Mouse (Mus musculus): ENCODE measurements around the gene Cntfr.

Cntfr gene

DNA sequence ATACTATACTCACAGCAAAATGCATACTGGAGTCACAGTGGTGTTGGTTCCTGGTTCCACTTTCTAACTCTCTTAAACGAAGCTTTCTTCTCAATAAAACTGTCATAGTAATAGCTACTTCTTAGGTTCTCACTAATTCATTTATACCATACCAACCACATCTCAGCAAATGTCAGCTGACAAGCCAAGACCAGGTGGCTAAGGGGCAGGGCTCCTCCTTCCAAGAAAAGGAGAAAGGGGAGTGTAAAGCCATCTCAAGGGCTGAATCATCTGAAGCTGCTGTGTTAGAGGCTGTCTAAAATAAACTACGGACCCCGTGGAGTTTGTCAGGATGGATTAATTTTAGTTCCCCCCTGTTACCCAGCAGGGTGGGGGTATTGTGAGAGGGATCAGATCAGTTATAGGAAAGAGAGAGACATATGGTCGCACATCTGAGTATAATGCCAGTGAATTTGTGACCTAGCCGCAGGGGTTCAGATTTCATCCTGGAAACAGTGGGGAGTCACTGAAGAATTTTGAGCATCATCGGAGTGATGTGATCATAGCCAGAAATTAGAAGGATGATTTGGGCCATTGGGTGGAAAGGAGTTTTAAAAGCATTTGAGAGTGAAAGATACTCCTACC is 55.6 kb downstream of the Cntfr start:
- no peak for DNase-seq

DNA sequence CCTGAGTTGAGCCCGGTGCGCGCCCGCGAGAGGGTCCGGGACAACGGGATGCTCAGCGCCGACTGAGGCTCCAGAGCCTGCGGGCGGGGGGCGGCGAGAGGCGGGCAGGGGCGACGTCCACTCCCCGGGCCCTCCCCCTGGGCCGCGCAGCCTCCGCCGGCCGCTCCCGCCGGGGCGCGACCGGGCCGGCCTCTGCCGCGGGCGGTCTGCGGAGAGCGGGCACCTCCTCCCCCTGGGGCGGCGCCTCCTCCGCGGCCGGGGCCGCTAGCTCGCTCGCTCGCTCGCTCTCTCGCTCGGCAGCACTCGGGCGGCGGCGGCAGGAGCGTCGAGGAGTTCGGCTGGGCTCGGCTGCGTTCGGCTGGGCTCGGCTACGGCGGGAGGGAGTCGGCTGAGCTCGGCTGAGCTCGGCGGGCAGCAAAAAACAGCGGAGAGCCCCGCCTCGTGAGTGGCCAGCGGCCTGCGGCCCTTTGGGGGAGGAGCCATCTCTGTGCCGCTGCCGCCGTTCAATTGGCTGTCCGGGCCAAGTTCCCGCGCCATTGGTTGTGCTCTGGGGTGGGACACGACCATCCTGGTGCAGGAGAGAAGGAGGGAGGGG is 56.9 kb downstream of the Cntfr start, which contains the start of gene Enho:
TSS of gene Enho (minus strand) at position 412 of the 595 bp plus-strand sequence.
- DNase-seq, result peak; percentile 96

DNA sequence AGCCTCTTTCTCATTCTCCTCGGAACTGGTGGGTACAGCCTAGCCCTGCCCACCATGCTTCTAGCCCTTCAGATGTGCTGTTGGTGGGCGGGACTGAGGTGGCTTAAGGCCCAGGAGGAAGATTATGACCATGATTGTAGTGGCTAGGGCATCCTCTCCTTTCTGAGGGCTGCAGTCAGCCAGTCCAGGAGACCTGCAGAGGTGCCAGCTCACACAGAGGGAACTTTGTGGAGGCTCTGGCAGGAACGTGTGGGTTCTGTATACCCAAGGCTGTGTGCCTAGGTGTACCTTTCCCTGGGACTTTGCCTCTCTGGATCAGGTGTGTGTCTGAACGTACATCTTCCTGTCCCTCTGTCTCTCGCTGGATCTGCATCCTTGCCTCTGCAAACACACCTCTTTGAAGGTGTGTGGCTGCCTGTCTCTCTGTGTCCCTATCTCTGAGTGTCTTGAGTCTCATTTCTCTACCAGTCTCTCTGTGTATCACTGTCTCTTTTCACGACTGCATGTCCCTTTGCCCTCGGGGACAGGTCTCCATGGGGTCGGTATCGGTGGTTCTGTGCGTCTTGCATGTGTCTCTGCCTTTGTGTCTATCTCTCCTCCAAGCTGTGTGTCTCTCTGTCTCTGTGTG is 57.6 kb downstream of the Cntfr start:
- peak; percentile 62 for DNase-seq

DNA sequence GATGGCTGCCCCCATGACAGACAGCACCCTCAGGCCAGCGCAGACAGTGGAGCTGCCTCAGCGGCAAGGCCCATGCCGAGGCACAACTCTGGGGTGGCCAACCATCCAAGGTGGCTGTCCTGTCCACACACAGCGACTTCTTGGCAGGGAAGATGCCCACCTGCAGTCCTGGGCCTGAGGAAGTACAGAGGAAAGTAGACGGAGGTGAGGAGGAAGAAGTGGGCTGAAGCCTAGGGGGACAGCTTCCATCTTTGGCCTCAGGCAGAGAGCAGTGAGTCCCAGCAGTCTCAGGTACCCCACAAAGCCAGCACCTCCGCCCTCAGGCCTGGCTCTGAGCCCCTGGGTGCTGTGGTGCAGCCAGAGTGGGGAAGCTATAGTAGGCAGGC is 58.1 kb downstream of the Cntfr start:
- DNase-seq, result peak; percentile 54

DNA sequence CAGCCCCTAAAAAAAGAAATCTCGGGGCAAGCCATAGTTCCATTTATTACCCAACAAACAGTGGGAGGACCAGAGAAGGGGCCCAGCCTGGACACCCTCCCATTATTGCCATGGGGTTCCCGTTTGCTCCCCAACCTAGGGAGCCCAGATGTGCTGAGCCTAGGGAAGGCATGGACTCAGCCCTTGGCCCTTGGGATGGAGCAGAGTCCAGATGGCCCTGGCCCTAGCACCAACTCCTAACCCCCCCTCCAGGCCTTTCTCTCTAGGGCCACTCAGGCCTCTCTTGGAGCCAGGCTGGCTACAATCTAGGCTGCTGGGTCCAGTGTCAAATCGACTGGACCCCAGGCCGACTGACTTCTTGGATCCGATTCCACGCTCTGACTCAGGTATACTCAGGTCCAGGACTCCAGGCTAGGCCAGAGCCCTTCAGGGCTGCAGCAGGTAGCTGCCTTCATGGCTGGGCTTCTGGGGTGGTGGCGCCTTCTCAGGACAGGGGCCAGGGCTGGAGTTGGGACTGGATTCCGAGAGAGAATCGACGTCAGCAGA is 58.6 kb downstream of the Cntfr start:
- no peak for DNase-seq

- DNase-seq, result peak; percentile 79
Measured at GRCm38 (mm10) chr4:41636882-41637635, 59.8 kb downstream of the Cntfr start.

DNA sequence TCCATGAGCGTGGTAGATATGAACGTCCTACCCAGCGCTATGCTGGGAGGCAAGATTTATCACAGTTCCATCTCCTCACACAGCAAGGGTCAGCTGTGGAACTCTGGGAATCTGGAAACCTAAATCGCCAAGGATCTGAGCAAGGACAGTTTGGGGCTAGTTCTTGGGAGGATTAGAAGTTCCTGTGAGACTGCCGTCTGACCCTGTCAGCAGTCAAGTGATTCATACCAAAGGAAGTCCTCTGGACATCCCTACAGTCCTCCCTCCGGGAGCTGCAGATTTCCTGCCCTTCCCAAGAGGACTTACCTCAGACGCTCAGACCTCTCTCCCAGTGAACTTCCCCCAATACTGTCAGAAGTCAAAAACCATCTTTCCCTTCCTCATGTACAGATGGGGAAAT is 60.5 kb downstream of the Cntfr start:
- no peak for DNase-seq

GRCm38 (mm10) chr4:41635906-41636305 is 61.0 kb downstream of the Cntfr start:
- DNase-seq, result no peak

DNA sequence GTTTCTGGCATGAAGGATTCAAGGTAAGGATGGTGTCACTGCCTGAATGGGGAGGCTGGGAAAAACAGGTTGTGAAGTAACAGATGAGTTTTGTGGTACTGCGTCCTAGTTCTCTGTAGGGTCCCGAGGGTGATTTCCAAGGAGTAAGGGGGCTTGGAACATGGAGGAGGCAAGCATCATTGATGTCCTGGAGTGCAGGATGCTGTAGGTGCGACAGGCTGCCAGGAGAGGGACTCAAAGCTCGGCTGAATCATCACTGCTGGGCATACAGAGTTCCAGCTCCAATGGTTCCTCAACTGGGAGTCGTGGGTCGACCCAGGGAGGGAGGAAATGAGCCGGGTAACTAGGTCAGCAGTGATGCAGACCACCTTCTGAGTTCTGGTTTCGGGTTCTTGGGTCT is 61.7 kb downstream of the Cntfr start:
- DNase-seq, result no peak

GRCm38 (mm10) chr4:41634631-41635030 is 62.3 kb downstream of the Cntfr start:
- DNase-seq, result no peak

DNA sequence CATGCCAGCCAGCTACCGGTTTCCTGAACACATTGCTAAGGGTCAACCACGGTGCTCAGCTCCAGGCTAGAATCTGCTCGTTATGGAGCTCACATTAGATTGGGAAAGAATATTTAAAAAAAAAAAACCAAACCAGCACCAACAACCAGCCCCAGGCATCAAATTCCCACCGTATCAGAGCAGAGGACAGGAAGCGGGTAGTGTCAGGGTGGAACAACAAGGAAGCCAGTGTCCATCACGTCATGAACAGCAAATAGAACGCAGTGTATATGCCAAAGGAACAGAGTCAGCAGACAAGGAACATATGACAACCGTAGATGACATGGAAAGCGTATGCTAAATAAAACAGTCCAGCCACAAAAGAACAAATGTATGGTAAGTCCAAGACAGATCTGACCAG is 63.9 kb downstream of the Cntfr start:
- DNase-seq, result no peak

DNA sequence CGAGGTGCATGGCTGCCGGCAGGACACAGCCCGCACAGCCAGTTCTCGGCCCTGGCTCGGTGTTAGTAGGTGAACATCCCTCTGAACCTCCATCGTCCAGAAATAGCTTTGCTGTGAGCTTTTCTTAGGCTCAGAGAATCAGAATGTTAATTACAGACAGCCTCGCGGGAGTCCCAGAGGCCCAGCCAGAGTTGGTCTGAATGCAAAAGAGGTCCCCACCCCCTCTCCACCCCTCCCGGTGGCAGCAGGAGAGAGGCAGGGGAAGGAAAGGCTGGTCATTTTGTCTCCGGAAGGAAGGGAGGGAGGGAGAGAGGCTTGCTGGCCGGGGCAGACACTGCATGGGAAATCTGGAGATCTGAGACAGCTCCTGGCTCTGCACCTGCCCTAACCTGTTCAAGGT is 65.5 kb downstream of the Cntfr start:
- peak; percentile 56 for DNase-seq

GRCm38 (mm10) chr4:41630196-41630595 is 66.7 kb downstream of the Cntfr start:
- no peak for DNase-seq

DNA sequence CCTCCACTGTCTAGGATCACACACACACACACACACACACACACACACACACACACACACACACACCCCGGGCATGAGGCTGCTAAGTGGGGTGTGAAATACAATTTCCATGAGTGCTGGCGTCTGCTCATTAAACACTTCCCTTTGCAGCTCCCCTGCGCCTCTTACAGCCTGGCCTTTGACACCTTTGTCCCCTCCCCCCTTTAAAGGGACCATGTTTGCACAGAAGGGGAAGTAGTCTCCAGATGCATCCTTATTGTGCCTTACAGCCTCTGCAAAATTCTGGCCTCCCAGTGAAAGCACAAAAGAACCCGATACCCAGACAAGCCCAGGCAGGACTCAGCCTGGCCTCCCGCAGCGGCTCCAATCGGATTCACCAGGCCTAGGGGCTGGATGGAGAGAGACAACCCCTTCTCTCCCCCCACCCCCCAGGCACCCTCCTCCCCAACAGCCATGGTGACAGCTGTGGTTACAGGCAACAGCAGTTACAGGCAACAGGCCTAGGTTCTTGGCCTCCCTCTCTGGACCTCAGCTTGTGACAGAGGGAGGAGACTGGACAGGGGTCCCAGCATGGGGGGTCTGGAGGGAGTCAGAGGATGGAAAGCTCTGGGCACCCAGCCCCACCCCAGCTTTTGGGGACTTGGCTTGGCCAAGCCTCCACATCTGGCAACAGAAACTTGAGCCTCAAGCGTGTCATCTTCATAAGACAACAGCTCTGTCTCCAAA is 68.5 kb downstream of the Cntfr start:
- DNase-seq, result no peak

GRCm38 (mm10) chr4:41622071-41622470 is 74.8 kb downstream of the Cntfr start:
- no peak for DNase-seq

DNA sequence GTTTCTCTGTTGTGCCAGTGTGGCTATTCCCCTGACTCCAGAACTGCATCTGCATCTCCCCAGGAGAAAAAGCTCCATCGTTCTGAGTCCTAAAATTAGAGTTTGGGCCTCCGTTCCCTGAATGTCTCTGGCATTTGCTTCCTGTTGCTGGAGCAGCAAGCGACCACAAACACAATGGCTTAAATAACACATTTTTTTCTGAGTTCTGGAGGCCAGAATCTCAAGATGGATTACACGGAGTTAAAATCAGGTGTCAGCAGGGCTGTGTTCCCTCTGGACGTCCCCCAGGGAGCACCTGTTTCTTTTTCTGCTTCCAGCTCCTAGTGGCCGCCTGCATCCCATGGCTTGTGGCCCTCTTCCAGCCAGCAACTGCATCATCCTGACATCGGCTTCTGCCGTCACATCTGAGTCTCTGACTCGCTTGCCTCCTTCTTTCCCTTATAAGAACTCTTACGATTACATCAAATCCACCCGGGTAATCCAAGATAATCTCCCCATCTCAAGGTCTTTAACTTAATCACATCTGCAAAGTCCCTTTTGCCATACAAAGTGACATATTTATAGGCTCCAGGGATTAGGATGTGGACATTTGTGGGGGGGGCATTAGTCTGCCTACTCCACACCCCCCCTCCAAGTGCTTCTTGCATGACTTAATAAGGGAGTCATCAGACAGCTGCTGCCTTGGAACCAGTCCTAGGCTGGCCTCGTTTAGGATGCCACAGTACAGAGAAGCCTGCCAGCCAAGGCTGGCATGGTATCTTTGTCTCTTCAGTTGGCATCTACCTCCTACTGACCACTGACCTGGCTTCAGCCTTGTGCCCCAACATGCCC is 77.8 kb downstream of the Cntfr start:
- DNase-seq, result peak; percentile 82

DNA sequence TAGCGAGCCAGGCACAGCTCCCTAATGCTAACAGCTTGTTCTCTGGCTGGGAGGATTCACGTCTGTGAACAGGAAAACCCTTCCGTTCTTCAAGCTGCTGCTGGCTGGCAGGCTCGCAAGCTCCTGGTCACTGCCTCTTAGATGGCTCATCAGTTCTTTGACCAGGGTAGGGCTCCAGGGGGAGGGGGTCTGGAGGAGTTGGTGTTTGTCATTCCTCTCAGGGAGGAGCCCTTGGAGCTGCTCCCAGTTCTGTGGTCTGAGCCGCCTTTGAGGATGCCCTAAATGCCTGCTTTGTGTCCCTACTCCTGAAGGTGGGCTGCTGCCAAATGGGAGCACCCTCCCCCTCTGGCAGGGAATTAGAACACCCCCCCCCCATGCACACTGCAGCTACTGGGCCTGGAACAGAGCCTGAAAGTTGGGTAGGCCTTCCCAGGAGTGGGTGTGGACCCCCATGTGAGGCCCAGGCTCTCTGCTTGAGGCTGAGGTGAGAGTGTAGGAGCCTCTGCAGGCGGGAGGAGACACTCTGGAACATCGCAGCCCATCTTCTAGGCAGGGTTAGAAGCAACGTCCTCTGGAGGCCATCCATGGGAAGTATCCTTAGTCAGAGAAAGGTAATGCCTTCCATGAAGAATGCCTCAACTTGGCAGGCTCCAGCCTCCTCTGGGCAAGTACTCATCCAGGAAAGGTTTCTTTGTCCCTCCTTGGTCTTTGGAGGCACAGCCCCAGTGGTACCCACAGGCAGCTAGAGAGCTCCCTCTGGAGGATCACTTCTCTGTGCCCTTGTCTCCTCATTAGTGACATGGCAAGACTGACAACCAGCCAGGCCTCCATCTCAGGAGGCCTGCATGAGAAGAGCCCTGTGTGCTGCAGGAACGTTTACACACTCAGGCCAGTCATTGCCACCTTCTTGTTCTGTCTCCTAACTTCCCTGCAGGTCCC is 81.0 kb downstream of the Cntfr start:
- peak; percentile 45 for DNase-seq

DNA sequence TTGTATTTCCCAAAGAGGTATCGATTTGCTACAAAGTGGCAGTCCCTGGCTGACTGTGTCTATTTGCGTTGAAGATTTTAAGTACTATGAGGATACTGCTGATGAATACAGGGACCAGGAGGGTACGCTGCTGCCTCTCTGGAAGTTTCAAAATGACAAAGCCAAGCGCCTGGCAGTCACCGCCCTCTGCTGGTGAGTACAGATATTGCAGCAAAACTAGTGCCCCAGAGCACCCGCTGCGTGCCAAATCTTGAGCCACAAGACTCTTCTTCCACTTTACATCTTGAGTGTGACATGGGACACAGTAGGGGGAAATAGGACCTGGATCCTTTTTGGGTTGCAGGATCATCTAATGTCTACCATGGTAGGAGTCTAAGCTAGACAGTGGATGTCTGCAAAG is 82.7 kb downstream of the Cntfr start:
- DNase-seq, result peak; percentile 89

DNA sequence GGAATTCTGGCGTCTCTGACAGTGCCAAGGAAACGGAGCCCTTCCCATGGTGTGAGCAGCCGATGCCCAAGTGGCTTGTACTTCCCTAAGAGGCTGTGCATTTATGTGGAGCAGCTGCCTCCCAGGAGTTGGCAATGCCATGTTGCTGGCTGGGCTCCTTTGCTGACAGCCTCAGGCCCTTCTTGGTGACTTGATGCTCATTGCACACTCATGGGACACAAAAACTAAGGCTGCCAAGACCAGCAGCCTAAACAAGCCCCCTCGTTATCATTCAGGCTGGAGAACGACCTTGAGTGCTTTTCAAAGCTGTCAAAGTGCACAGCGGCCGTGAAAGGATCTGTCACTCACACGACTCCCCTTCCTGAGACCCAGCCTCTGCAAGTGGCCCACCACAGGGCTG is 84.7 kb downstream of the Cntfr start:
- DNase-seq, result no peak

- DNase-seq, result no peak
Measured at GRCm38 (mm10) chr4:41610594-41610980, 86.3 kb downstream of the Cntfr start.

Data from cerebellum, adult 8-10 months (tissue).